28 mouse cellular contexts compared by ENCODE assay signal in genomic region chr7:113856067-113856466, GRCm38 (mm10).
DNase-seq lines count a peak whose midpoint lies in the region; ATAC-seq and TF ChIP-seq lines count a peak whose summit lies in the region.
"Had no signal": no experiment of that assay in that cellular context is flagged by ENCODE, and none has a peak within 500 bp of the region (broad histone marks: within the 10 kb centered on the region; RNA-seq: fewer than 3 reads in every experiment).

No protein-coding gene starts in this region.

- no peaks in the 10 kb centered on the region for H3K4me1 ChIP-seq in liver, postnatal 0 days (ENCODE audit: insufficient read depth)
- H3K4me1 ChIP-seq in liver, embryonic 11.5 days (replicated peaks; ENCODE audit: control insufficient read depth, insufficient read depth, low read length): no peaks in the 10 kb centered on the region
- peaks cover 34% of the 10 kb centered on the region for H3K4me1 ChIP-seq in thymus, adult 2 months (replicated peaks; ENCODE audit: control insufficient read depth, insufficient read depth, low read length)

- no peak overlapping the region for H3K27ac ChIP-seq in liver, postnatal 0 days (ENCODE audit: low read depth)
- H3K27ac ChIP-seq in liver, embryonic 11.5 days (ENCODE audit: low read depth, low read length): no peak overlapping the region
- peak overlapping the region; percentile 67 for H3K27ac ChIP-seq in thymus, adult 2 months (ENCODE audit: control insufficient read depth, insufficient read depth, low read length)
- H3K27ac ChIP-seq: embryonic facial prominence, embryonic 10.5 days; embryonic facial prominence, embryonic 13.5 days; forebrain, embryonic 10.5 days; forebrain, embryonic 13.5 days; heart, embryonic 15.5 days; hindbrain, embryonic 14.5 days; hindbrain, postnatal 0 days had no signal

- no peaks in the 10 kb centered on the region for H3K9me3 ChIP-seq in liver, postnatal 0 days (ENCODE audit: low read length)
- no peaks in the 10 kb centered on the region for H3K9me3 ChIP-seq in liver, embryonic 11.5 days (ENCODE audit: control insufficient read depth, low read length)
- H3K9me3 ChIP-seq: embryonic facial prominence, embryonic 10.5 days; embryonic facial prominence, embryonic 13.5 days; forebrain, embryonic 10.5 days; forebrain, embryonic 13.5 days; heart, embryonic 12.5 days; heart, embryonic 15.5 days had no signal

- no peak for TF ChIP-seq EP300 in liver, postnatal 0 days (IDR thresholded peaks at IDR 0.05; ENCODE audit: low read depth)

- no peak overlapping the region for H3K9ac ChIP-seq in liver, postnatal 0 days (replicated peaks)
- no peak overlapping the region for H3K9ac ChIP-seq in liver, embryonic 11.5 days (ENCODE audit: low read depth, low read length)
- H3K9ac ChIP-seq: embryonic facial prominence, embryonic 13.5 days; forebrain, embryonic 13.5 days; heart, embryonic 12.5 days; heart, embryonic 15.5 days; hindbrain, embryonic 14.5 days had no signal

- intact Hi-C loops in gastrocnemius, postnatal 14 days (cut with DNase I; ENCODE audit: low total_unique reads): no loop called here

- H3K4me2 ChIP-seq in liver, postnatal 0 days (ENCODE audit: low read depth, low read length): no peak overlapping the region
- H3K4me2 ChIP-seq in liver, embryonic 11.5 days: no peak overlapping the region
- H3K4me2 ChIP-seq: embryonic facial prominence, embryonic 13.5 days; forebrain, embryonic 13.5 days; heart, embryonic 12.5 days; heart, embryonic 15.5 days; hindbrain, embryonic 14.5 days had no signal

- peak; percentile 17; the same call in 1 of the 2 replicates for ATAC-seq in liver, postnatal 0 days
- ATAC-seq in liver, embryonic 11.5 days (replicated peaks; ENCODE audit: low FRiP score): no peak
- peak; percentile 34 to 59; a peak in 3 of 4 replicates for ATAC-seq in hematopoietic stem cell, adult 5-6 weeks (replicated peaks in 1 of 2; ENCODE audit: insufficient read depth in 1 of 2, low FRiP score in 2 of 2, low TSS enrichment in 1 of 2, low read depth in 1 of 2, poor library complexity in 2 of 2, severe bottlenecking in 2 of 2)
- ATAC-seq: forebrain, embryonic 13.5 days; forebrain, embryonic 16.5 days; hindbrain, postnatal 0 days; Patski had no signal

- TF ChIP-seq CTCF in liver, postnatal 0 days (IDR thresholded peaks at IDR 0.05; ENCODE audit: low read depth): no peak
- no peak for TF ChIP-seq CTCF in thymus, adult 2 months (IDR thresholded peaks at IDR 0.05; ENCODE audit: borderline replicate concordance, control insufficient read depth, extremely low read depth, insufficient read depth, low read length, poor library complexity)

- no peaks in the 10 kb centered on the region for H3K36me3 ChIP-seq in liver, postnatal 0 days (replicated peaks; ENCODE audit: insufficient read depth, low read length)
- H3K36me3 ChIP-seq in liver, embryonic 11.5 days (ENCODE audit: control insufficient read depth, insufficient read depth, low read length): no peaks in the 10 kb centered on the region
- H3K36me3 ChIP-seq in thymus, adult 2 months (ENCODE audit: control insufficient read depth, insufficient read depth, low read length): no peaks in the 10 kb centered on the region
- H3K36me3 ChIP-seq: embryonic facial prominence, embryonic 10.5 days; embryonic facial prominence, embryonic 13.5 days; forebrain, embryonic 10.5 days; G1E; heart, embryonic 12.5 days; heart, embryonic 15.5 days had no signal

- no peaks in the 10 kb centered on the region for H3K27me3 ChIP-seq in liver, postnatal 0 days (ENCODE audit: insufficient read depth, low read length)
- no peaks in the 10 kb centered on the region for H3K27me3 ChIP-seq in liver, embryonic 11.5 days (replicated peaks; ENCODE audit: control insufficient read depth, insufficient read depth, low read length)
- no peaks in the 10 kb centered on the region for H3K27me3 ChIP-seq in thymus, adult 2 months (ENCODE audit: control insufficient read depth, insufficient read depth, low read length)
- H3K27me3 ChIP-seq: CH12.LX; heart, embryonic 12.5 days; heart, embryonic 15.5 days; Patski had no signal

- WGBS in liver, postnatal 0 days (ENCODE audit: insufficient replicate concordance): 23% methylated on average over 3 of the region's 3 CpGs
- 35% methylated on average over 3 of the region's 3 CpGs for WGBS in liver, embryonic 11.5 days
- WGBS in thymus, adult 2 months: 17% methylated on average over 3 of the region's 3 CpGs

- peak; percentile 24 for DNase-seq in liver, postnatal 0 days
- no peak for DNase-seq in liver, embryonic 11.5 days (ENCODE audit: low spot score)
- no peak for DNase-seq in thymus, adult 2 months
- DNase-seq in thymus, postnatal 36 days: no peak
- no peak for DNase-seq in gastrocnemius, postnatal 14 days
- no peak for DNase-seq in urinary bladder, adult 2 months (ENCODE audit: low spot score)
- DNase-seq: adrenal gland, postnatal 10 days; adrenal gland, postnatal 36 days; B cell, adult 2 months; cerebellum, adult 11 months; cerebellum, adult 2 months; cerebellum, adult 9-11 months; cerebellum, postnatal 25 days; embryo, embryonic 11 days; gastrocnemius, postnatal 10 days had no signal

- TF ChIP-seq POLR2A in thymus, adult 2 months (IDR thresholded peaks at IDR 0.05; ENCODE audit: control insufficient read depth, extremely low read depth, insufficient read depth, low read length, poor library complexity): no peak

- no peak overlapping the region for H3K4me3 ChIP-seq in liver, postnatal 0 days (ENCODE audit: low read depth, low read length)
- no peak overlapping the region for H3K4me3 ChIP-seq in liver, embryonic 11.5 days (ENCODE audit: low read depth, low read length)
- H3K4me3 ChIP-seq in thymus, adult 2 months (ENCODE audit: control insufficient read depth, insufficient read depth, low read length): no peak overlapping the region
- H3K4me3 ChIP-seq: embryonic facial prominence, embryonic 10.5 days; embryonic facial prominence, embryonic 13.5 days; forebrain, embryonic 10.5 days; forebrain, embryonic 13.5 days; heart, embryonic 12.5 days; heart, embryonic 15.5 days had no signal
